Mouse (Mus musculus): ENCODE data around the gene Gpr19.

The Gpr19 gene

DNA sequence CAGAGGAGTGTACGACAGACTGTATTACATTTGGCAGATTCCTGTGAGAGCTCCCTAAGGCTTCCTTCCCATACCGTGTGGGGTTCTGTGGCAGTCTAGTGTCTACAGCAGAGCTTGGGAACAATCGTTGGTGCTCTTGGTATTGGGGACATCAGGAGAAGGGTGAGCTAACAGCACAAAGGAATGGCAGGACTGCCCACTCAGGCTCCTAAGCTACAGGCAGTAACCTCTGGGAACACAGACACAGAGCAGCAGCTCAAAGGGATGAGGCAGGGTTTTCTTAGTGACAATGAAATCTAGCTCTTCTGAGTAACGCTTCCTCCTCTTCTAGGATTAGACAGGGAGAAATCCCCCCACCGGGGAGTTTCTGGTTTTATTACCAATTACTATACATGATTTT lies 11.4 kb downstream of the Gpr19 start:
- no peak for DNase-seq

DNA sequence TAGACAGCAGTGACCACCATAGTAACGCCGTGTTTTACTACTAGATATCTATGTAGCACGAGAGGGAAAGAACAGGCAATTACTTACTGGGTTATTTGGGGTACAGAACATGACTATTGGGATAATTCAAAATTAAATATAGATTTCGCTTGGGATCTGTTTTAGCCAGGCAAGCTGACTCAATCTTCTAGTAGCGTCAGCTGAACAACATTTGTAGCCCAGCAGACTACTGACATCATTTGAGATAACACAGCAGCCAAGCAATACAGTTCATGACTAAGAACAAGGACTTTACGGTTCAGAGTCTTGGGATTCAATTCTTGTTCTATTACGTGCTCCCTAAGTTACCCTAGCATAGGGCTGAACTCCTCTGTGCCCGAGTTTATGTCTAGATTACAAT lies 11.9 kb downstream of the Gpr19 start:
- no peak for DNase-seq

DNA sequence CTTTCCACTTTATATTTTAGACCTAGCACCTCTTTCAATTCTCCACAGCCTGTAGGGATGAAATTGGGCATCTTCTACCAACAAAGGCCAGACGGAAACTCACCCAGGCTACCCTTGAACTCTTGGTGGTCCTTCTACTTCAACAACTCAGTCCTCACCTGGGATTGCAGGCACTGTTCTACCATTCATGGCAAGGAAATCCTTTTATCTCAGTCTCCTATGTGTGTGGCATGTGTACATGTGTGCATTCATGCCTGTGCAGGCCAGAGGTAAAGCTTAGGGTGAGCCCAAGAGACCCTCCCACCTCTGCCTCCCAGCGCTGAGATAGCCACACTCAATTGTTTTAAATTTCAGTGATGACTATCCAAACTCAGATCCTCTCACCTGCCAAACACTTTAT lies 12.9 kb downstream of the Gpr19 start:
- no peak for DNase-seq

DNA sequence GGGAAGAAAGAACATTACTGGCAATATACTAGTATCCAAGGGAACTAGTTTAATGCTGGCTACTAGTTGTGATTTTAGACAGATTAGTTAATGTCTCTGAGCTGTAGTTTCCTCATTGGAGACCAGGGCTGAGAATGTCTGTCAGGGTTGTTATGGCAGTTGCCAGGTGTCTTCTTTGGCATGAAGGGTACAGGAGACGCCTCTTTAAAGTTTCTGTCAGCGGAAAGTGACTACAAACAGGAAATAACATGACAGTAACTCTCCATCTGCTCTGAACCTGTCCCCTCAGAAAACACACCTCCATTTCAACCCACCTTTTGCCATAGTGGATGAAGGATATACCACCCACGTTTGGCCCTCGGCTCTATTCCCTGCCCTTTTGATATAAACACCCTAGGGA lies 14.7 kb downstream of the Gpr19 start:
- DNase-seq = no peak

DNA sequence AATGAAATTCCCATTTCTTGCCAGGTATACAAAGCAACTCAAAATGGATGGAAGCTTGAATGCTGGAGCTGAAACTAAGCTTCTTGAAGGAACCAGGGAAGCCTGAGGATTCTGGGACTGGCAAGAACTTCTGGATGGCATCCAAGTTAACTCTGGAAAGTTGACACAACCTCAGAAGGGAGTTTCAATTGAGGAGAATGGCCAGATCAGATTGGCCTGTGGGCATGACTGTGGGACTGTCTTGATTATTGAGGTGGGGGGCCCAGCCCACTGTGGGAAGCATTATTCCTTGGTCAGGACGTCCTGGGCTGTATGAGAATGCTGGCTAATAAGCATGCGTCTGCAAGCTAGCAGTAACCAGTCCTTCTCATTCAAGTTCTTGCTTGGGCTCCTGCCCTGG lies 18.3 kb downstream of the Gpr19 start:
- no peak for DNase-seq

DNA sequence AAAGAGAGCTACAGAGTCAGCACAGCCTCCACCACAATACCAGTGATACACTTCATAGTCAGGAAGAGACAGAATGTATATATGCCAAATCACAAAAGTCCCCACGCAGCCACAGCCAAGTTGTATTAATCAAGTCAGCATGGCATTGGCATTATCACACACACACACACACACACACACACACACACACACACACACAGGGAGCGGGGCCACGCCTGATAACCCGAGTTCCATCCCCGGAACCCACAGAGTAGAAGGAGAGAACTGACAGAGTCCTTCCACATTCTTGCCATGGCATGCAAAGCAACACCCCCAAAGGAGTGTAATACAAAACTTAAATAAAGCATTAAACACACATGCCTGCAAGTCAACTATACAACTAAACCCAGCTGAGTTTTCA lies 18.8 kb downstream of the Gpr19 start:
- DNase-seq = no peak

DNA sequence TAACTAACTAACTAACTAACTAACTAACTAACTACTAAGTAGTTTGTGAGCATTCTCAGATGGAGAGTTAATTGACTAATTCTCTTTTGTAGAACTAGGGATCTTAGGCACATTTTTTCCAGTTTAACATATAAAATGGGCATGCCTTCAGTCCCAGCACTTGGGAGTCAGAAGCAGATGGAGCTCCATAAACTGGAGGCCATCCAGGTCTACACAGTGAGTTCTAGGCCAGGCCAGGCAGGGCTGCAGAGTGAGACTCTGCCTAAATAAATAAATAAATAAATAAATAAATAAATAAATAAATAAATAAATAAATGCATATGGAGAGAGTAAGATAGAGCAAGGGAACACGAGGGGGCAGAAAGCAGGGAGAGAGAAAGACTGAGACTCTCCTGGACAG lies 20.5 kb downstream of the Gpr19 start:
- DNase-seq = no peak

DNA sequence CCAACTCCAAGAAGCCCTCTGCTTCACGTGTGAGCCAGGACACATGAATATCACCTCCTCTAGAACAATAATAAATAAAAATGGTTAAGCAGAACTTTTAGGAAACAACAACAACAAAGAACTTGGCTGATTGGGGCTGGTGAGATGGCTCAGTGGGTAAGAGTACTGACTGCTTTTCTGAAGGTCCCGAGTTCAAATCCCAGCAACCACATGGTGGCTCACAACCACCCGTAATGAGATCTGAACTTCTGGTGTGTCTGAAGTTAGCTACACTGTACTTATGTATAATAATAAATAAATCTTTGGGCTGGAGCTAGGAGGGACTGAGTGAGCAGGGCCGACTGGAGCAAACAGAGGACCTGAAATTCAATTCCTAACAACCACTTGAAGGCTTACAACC lies 21.1 kb downstream of the Gpr19 start:
- no peak for DNase-seq

DNA sequence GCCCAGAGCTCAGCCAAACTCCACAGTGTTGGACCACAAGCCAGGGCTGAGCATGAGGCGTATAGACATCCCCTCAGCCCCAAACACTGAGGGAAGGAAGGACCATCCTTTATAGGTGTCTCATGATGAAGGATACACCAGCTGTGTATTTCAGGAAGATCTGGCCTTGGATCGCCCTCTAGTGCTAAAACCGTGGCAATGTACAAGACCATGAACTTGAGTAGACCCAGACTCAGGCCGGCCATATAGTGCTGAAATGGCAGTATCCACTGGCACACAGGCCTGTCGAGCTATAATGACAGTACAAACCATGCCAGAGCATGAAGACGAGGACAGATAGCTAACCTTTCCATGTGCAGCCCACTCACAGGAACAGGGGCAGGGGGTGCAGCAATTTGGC lies 21.6 kb downstream of the Gpr19 start:
- peak in 1 of 2 experiments; percentile 17 for DNase-seq

DNA sequence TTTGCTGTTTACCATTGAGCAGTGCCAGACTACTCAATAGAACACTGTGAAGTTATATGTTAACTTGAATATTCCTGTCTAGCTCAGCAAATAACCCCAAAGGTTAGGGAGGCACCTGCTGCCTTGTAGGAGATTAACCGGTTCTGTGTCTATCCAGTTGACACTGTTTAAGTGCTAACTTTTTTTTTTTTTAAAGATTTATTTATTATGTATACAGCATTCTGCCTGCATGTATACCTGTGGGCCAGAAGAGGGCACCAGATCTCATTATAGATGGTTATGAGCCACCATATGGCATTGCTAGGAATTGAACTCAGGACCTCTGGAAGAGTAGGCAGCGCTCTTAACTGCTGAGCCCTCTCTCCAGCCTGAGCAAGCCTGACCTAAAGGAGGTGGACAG lies 25.4 kb downstream of the Gpr19 start:
- peak in 1 of 2 experiments; percentile 15 for DNase-seq

DNA sequence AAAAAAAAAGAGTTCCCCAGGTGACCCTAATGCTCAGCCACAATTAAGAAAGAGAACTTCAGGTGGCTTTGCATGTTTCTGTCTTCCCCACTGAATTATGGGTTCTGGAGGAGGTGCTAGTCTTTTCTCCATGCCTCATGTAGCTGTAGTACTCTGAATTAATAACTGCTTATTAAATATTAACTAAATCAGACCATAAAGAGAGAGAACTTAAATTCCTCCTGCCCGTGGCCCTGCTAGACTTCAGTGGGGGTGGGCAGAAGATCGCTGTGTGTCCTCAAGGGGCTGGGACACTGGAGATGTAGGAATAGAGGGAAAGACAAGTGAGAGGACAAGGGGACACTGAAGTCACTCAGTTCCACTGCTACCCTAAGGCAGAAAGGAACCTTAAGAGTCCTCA lies 26.1 kb downstream of the Gpr19 start:
- DNase-seq = no peak

DNA sequence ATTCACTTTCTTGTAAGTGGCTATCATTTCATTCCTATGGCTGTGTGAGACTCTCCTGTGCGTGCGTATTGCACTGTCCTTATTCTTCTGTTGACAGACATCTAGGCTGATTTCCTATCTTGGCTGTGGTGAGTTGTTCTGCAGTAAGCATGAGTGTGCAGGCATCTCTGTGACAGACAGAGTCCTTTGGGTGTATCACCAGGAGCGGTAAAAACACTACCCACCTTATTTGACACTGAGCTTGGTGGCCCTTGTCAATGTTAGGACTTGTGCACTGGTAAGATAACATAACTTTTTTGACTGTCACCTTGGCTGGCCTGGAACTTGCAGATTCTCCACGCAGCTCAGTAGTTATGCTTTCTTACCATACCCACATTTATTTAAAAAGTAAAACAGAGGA lies 27.5 kb downstream of the Gpr19 start:
- DNase-seq = no peak

DNA sequence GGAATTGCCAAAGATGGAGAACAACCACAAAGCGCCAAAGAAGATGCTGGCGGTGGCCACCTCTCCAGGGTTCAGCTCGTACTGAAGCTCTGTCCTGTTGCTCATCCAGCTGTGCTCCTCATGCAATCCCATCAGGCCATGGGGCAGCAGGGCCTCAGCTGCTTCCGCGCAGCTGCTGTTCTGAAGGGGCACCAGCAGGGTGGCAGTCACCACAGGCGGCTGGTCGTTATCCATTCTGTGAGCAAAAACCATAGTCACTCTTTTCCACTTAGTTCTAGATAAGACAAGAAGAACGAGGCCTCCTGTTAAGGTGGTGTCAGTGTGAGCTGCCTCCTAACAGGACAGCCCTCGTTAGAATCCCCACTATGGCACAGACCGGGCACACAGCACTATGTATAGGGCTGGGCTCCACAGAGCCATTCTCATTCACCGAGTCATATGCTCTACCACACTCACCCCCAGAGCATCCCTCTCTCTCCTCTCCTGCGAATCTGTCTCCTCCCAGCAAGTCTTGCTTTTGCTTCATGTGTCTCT lies 28.1 kb downstream of the Gpr19 start:
- DNase-seq = no peak

DNA sequence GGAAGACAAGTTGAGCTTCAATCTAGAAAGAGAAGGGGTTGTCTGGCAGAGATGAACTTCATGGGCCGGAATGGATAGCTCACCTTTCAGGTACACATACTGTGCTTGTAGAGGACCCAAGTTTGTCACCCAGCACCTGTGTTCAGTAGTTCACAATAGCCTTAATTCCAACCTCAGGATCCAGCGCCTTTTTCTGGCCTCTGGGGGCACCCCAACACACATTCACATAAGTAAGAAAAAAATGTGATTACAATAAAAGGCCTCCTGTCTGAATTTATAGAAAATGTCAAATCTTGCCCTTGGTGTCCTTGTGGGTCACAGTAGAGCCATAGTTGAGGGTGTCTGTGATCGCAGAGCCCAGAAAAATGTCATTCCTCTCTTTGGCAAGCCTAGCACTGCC lies 31.1 kb downstream of the Gpr19 start:
- DNase-seq = no peak

DNA sequence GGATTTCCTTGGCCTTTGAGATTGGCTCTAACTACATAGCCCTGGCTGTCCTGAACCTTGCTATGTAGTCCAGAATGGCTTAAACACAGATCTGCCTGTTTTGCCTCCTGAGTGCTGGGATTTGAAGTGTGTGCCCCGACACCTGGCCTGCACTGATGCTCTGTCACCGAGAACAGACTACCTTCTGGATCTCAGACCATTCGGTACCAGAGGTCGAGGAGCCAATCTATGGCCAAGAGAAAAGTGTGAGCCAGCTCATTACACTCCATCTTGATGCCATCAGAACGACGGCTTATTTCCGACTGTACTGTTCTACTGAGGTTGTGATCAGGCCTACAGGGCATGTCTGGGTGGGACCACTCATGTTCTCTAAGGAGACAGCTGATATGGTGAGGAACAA lies 32.3 kb downstream of the Gpr19 start:
- DNase-seq = no peak

DNA sequence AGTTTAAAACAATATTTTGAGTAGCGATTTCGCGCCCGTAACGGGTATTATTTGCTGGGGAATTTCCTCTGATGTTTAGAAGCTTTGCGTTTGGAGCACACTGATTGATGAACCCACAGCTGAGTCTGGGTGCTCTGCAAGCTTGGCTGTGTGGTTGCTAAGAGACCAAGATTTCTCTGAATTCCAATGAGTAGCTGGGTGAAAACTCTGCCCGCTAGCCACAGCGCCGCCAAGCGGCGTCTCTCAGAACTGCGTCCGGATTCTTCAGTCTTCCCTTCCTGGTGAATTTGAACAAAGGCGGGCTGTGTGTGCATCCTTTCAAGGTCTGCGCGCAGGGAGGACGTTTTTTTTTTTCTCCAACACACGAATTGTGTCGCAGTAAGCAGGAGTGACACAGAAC lies 35.2 kb downstream of the Gpr19 start:
- DNase-seq = peak; percentile 90 to 95

DNA sequence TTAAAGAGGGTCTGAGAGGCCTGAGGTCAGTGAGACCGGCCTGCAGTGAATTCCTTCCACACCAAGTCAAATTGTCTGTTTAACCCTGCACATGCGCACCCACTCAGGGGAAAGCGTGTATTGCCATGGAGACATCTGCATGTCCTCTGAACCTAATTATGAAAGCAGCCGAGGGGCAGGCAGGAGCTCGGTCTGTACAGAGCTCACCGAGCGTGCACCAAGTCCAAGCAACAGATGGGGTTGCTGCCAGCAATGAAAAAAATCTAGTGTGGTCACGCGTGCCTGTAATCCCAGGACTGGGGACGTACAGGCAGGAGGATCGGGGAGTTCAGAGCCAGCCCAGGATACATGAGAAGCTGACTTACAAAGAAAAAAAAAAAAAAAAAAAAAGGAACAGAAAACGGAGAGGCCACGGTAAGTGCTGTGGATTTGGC lies 35.7 kb downstream of the Gpr19 start:
- DNase-seq = peak; percentile 13 to 36

DNA sequence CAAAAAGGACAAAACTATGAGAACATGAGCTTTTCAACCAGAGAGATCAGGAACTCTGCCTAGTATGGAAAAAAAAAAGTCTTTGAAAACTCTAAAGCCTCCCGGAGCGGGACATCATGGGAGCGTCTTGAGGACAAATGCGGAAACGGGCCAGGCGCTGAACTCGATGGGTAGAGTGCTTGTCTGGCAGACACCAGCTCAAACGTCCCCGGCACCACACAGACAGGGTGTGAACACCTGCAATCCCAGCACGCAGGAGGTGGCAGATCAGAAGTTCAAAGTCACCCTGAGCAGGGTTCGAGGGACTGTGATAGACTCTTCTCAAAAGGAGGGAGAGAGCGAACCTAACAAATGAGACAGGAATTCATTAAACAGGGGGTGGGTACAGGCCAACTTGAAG lies 37.0 kb downstream of the Gpr19 start:
- DNase-seq = no peak

DNA sequence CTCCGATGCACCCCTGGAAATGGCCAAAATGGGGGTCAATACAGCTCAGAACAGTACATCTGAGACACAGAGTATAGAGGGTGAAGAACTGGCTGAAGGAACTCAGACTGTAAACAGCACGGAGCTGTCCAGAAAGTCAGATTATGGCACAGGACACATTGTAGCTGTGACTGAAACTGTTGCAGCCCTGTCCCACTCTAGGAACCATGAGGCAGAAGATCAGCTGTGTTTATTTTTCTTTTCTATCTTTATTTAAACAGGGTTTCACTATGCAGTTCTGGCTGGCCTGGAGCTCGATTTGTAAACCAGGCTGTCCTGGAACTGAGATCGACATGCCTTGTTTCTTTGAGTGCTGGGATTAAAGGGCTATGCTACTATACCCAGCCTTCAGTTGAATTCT lies 38.1 kb downstream of the Gpr19 start:
- DNase-seq = no peak

DNA sequence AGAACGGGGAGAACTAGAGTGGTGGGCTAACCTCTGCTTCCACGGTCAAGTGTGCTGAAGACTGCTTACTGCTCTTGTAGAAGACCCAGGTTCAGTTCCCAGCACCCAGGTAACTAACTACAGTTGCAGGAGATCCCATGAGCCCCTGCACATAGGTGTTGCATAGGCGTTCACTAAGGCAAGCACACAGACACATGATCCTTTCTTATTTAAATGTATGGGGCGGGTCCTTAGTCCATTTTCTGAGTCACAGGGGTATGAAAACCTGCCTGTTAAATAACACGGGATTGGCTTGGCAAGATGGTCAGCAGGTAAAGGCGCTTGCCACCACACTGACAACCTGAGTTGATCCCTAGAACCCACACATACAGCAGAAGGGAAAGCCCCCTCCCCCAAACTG lies 39.4 kb downstream of the Gpr19 start:
- no peak for DNase-seq

DNA sequence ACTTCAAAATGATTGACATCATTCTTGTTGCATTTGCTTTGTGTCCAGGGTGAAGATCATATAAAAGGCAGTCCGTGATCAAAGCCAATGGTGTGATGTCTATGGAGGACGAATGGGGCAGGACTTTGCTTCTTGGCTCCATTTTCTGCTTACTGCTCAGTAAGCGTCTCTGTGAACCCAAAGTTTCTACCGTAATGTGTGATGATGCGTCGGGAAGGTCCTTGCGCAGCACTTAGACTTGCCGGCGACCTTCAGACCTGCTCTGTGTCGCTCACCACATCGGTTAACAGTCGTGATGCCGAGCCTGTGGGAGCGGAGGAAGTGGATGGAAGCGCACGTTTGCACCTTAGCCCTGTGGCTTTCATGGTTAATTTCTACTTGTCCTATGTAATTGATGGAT lies 42.5 kb downstream of the Gpr19 start:
- DNase-seq = no peak

DNA sequence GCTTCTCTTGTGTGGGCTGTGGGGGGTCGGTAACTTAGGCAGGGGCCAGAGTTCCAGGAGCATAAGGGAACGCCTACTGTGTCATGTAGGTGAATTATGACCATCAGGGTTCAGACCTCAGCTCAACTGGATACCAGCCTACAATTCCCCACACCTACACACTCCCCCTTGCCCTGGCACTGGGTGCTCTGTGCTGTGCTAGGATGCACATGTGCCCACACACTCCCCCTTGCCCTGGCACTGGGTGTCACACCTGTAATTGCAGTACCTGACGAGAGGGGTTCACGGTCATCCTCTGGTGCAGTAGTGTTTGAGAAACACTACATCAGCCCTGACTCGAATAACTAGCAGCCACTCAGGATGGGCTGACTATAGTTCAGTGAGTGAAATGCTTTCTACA lies 43.6 kb downstream of the Gpr19 start:
- no peak for DNase-seq

DNA sequence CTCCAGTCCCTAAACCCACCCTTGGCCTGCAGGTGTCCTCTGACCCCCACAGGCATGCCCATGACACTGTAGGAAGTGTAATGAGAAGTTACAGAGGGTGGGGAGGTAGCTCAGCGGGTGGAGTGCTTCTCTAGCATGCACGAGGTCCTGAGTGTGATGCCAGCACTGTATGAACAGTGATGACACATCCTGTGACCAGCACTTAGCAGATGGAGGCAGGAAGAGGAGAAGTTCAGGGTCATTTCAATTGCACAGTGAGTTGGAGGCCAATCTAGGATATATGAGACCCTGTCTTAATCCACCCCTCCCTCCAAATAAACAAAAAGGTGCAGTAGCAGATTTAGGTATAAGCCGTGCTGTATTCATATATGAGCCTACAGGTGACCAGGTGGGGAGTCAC lies 48.4 kb downstream of the Gpr19 start:
- no peak for DNase-seq

DNA sequence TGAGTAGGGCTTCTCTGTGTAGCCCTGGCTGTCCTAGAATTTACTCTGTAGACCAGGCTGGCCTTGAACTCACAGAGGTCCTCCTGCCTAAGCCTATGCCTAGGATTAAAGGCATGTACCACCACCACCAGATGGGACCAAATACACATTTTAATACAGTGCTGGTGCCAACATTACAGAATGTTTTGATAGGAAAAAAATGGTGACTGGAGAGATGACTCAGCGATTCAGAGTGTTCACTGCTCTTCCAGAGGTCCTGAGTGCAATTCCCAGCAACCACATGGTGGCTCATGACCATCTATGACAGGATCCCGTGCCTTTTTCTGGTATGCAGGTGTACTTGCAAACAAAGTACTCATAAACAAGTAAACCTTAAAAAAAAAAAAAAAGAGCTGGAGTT lies 48.9 kb downstream of the Gpr19 start:
- DNase-seq = no peak

DNA sequence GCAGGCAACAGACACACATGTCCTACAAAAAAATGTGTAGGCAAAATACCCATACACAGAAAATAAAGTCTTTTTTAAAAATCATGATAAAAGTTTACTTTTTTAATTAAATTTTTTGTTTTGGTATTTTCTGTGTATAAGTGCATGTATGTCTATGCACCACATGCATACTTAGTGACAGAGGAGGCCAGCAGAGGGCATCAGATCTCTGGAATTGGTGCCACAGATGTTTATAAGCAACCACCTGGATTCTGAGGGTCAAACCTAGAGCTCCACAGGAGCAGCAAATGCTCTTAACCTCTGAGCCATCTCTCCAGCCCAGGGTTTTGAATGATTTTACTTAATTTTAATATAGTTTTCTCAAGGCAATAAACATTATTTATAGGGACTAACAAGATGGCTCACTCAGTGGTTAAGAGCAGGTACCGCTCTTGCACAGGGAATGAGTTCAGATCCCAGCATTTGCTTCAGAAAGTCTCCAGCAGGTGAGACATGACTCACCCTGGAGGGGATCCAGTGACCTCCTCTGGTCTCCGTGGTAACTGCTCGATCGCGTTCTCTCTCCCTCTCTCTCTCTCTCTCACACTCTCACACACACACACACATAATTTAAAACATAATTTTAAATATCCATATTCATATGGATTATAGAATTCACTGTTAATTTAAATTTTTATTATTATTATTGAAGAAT lies 50.0 kb downstream of the Gpr19 start:
- peak in 1 of 2 experiments; percentile 26 for DNase-seq

All from lung, postnatal 4 days (tissue).